Mouse (Mus musculus): ENCODE results near the gene Gm20388. TPM values are rescaled to one million over a fixed set of nuclear protein-coding genes. Genes with fewer than 3 reads are reported as not detected.

The Gm20388 gene
- polyA plus RNA-seq, 1 experiment: 49.7 TPM

DNA sequence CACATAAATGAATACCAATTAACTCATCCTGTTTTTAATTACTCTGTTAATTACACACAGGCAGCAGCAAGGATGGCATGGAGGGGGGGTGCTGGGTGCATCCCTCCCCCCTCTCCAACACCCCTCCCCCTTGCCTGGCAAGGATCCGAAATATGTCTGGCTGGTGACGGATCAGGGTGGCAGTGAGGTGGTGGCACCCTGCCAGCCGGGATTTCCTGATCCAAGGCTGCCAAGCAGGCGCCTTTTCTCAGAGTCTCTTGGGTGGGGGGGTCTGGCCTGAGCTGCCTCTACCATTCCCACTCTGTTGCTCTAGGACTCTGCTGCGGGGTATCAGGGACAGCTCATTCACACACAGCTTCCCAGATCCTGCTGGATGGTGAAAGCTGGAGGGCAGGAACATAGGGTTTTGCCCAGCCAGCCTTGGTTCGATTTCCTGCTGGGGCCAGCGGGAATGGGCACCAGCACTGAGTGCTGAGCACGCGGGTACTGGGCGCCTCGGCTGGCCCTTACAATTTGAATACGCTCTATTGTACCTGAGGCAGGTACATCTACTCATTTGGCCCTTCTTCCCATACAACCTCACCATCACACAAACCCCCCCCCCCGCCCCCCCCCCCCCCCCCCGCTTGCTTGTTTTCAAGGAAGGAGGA, 2755.2 kb downstream of the Gm20388 start:
- H3K36me3 ChIP-seq (ENCODE audit: control insufficient read depth, insufficient read depth, low read length): no peaks in the 10 kb centered on the region
- peaks cover 17% of the 10 kb centered on the region; the same call in 1 of the 2 replicates for H3K4me1 ChIP-seq (ENCODE audit: control insufficient read depth, insufficient read depth, low read length)
- peak overlapping the region; percentile 88 for H3K27ac ChIP-seq (ENCODE audit: insufficient read depth, low read depth, low read length)
- DNase-seq: peak; percentile 85
- WGBS: 35% methylated on average over 14 of the region's 14 CpGs
- TF ChIP-seq CTCF (conservative IDR thresholded peaks at IDR 0.05; ENCODE audit: insufficient read depth, insufficient read length, low read depth, low read length): no peak
- TF ChIP-seq POLR2A (IDR thresholded peaks at IDR 0.05; ENCODE audit: low read depth, low read length): no peak
- H3K4me3 ChIP-seq (ENCODE audit: insufficient read depth, low read depth, low read length): no peak overlapping the region
- no peaks in the 10 kb centered on the region for H3K27me3 ChIP-seq (replicated peaks; ENCODE audit: control insufficient read depth, insufficient read depth, low read length)

DNA sequence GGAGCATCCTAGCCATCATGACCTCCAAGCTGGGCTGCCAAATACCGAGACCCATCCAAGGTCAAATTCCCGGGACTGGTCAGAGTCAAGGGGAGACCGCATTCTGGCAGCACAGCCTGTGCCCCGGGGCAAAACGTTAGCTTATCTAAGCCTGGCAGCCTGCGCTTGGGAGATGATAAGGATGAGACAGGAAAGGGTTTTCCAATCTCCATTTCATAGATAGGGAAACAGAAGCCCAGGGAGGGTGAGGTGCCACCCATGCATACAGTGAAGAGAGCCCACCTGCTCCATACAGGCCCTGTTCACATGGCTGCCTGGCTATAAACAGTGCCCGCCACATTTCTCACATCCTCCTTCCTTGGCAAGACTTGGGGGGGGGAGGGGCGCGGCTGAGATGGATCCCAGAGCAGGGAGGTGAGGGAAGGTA, 2755.7 kb downstream of the Gm20388 start:
- TF ChIP-seq POLR2A (IDR thresholded peaks at IDR 0.05; ENCODE audit: low read depth, low read length) (no peak), CTCF (conservative IDR thresholded peaks at IDR 0.05; ENCODE audit: insufficient read depth, insufficient read length, low read depth, low read length) (no peak)
- no peak overlapping the region for H3K4me3 ChIP-seq (ENCODE audit: insufficient read depth, low read depth, low read length)
- H3K27me3 ChIP-seq (replicated peaks; ENCODE audit: control insufficient read depth, insufficient read depth, low read length): no peaks in the 10 kb centered on the region
- peak; percentile 75 for DNase-seq
- H3K4me1 ChIP-seq (ENCODE audit: control insufficient read depth, insufficient read depth, low read length): peaks cover 17% of the 10 kb centered on the region; the same call in 1 of the 2 replicates
- 30% methylated on average over 9 of the region's 9 CpGs for WGBS
- H3K36me3 ChIP-seq (ENCODE audit: control insufficient read depth, insufficient read depth, low read length): no peaks in the 10 kb centered on the region
- peak overlapping the region; percentile 46 for H3K27ac ChIP-seq (ENCODE audit: insufficient read depth, low read depth, low read length)

- WGBS: 60% methylated on average over 12 of the region's 12 CpGs
- no peak for TF ChIP-seq CTCF (conservative IDR thresholded peaks at IDR 0.05; ENCODE audit: insufficient read depth, insufficient read length, low read depth, low read length)
- no peak for TF ChIP-seq POLR2A (IDR thresholded peaks at IDR 0.05; ENCODE audit: low read depth, low read length)
- Histone ChIP-seq H3K4me1 (ENCODE audit: control insufficient read depth, insufficient read depth, low read length) (peaks cover 17% of the 10 kb centered on the region; the same call in 1 of the 2 replicates), H3K27ac (ENCODE audit: insufficient read depth, low read depth, low read length) (peak overlapping the region; percentile 46), H3K4me3 (ENCODE audit: insufficient read depth, low read depth, low read length) (no peak overlapping the region), H3K27me3 (replicated peaks; ENCODE audit: control insufficient read depth, insufficient read depth, low read length) (no peaks in the 10 kb centered on the region), H3K36me3 (ENCODE audit: control insufficient read depth, insufficient read depth, low read length) (no peaks in the 10 kb centered on the region)
- DNase-seq: no peak
These were observed 2756.2 kb downstream of the Gm20388 start for GRCm38 (mm10) chr8:122666827-122667226.

DNA sequence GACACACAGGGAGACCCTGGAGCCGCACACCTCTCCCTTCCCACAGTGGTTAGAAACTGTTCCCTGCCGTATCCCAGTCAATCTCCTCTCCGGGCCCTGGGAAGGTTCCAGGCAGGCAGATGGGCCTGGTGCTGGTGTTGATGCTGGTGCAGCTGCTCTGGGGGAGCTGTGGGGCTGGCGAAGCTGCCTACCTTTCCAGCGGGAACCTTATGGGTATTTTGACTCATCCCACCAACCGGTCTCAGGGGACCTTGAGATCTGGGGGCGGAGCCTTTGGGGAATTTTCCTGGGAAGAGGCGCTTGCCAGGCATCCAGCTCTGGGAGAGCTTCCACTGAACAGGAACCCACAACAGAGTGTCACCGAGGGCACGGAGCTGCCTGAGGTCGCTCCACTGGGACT, 2757.2 kb downstream of the Gm20388 start:
- TF ChIP-seq POLR2A (IDR thresholded peaks at IDR 0.05; ENCODE audit: low read depth, low read length): no peak
- no peak for TF ChIP-seq CTCF (conservative IDR thresholded peaks at IDR 0.05; ENCODE audit: insufficient read depth, insufficient read length, low read depth, low read length)
- H3K4me3 ChIP-seq (ENCODE audit: insufficient read depth, low read depth, low read length): no peak overlapping the region
- H3K27ac ChIP-seq (ENCODE audit: insufficient read depth, low read depth, low read length): peak overlapping the region; percentile 41
- DNase-seq: peak; percentile 68
- H3K36me3 ChIP-seq (ENCODE audit: control insufficient read depth, insufficient read depth, low read length): no peaks in the 10 kb centered on the region
- WGBS: 56% methylated on average over 11 of the region's 11 CpGs
- H3K4me1 ChIP-seq (ENCODE audit: control insufficient read depth, insufficient read depth, low read length): peaks cover 17% of the 10 kb centered on the region; the same call in 1 of the 2 replicates
- H3K27me3 ChIP-seq (replicated peaks; ENCODE audit: control insufficient read depth, insufficient read depth, low read length): no peaks in the 10 kb centered on the region

DNA sequence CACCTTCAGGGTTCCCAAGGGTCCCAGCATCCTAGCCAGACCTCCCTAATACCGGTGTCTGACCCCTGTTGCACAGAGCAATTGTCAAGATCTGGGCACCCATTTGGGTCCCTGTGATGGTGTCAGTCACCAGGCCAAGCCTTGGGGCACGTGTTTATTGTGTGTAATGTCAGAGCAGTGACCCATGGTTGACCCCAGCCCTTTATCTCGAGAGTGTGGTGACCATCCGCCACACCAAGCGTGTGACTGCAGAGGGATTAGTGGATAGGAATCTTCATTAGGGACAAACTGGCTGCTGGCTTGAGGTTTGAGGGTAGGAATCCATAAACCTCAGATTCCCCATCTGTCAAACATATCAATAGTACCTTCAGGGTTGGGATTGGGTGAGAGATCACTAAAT, 2758.7 kb downstream of the Gm20388 start:
- Histone ChIP-seq H3K27ac (ENCODE audit: insufficient read depth, low read depth, low read length) (no peak overlapping the region), H3K4me3 (ENCODE audit: insufficient read depth, low read depth, low read length) (no peak overlapping the region), H3K4me1 (ENCODE audit: control insufficient read depth, insufficient read depth, low read length) (peaks cover 4% of the 10 kb centered on the region; the same call in 1 of the 2 replicates), H3K27me3 (replicated peaks; ENCODE audit: control insufficient read depth, insufficient read depth, low read length) (no peaks in the 10 kb centered on the region), H3K36me3 (ENCODE audit: control insufficient read depth, insufficient read depth, low read length) (no peaks in the 10 kb centered on the region)
- WGBS: 54% methylated on average over 5 of the region's 5 CpGs
- no peak for DNase-seq
- TF ChIP-seq POLR2A (IDR thresholded peaks at IDR 0.05; ENCODE audit: low read depth, low read length) (no peak), CTCF (conservative IDR thresholded peaks at IDR 0.05; ENCODE audit: insufficient read depth, insufficient read length, low read depth, low read length) (no peak)

DNA sequence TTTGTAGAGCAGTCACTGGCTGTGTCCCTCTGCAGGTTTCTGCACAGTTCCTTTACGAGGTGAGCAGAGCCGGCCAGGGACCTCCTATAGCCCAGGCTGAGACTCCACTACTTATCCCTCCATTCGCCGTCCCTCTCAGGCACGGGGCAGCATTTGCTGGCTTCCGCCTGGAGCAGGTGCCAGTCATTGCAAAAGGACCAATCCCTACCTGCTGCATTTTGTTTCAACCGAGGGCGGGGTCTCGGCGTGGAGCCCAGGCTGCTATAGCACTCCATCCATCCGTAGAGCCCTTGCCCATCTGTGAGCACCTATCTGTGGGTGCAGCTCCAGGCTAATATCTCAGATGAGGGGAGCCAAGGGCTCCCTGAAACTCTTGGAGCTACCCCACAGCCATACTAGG, 2759.4 kb downstream of the Gm20388 start:
- 40% methylated on average over 11 of the region's 11 CpGs for WGBS
- Histone ChIP-seq H3K27ac (ENCODE audit: insufficient read depth, low read depth, low read length) (no peak overlapping the region), H3K4me1 (ENCODE audit: control insufficient read depth, insufficient read depth, low read length) (no peaks in the 10 kb centered on the region), H3K36me3 (ENCODE audit: control insufficient read depth, insufficient read depth, low read length) (no peaks in the 10 kb centered on the region), H3K27me3 (replicated peaks; ENCODE audit: control insufficient read depth, insufficient read depth, low read length) (no peaks in the 10 kb centered on the region), H3K4me3 (ENCODE audit: insufficient read depth, low read depth, low read length) (no peak overlapping the region)
- no peak for DNase-seq
- TF ChIP-seq CTCF (conservative IDR thresholded peaks at IDR 0.05; ENCODE audit: insufficient read depth, insufficient read length, low read depth, low read length) (no peak), POLR2A (IDR thresholded peaks at IDR 0.05; ENCODE audit: low read depth, low read length) (no peak)

- Histone ChIP-seq H3K27me3 (replicated peaks; ENCODE audit: control insufficient read depth, insufficient read depth, low read length) (no peaks in the 10 kb centered on the region), H3K4me1 (ENCODE audit: control insufficient read depth, insufficient read depth, low read length) (no peaks in the 10 kb centered on the region), H3K4me3 (ENCODE audit: insufficient read depth, low read depth, low read length) (no peak overlapping the region), H3K36me3 (ENCODE audit: control insufficient read depth, insufficient read depth, low read length) (no peaks in the 10 kb centered on the region), H3K27ac (ENCODE audit: insufficient read depth, low read depth, low read length) (no peak overlapping the region)
- DNase-seq: no peak
- 85% methylated on average over 3 of the region's 3 CpGs for WGBS
- TF ChIP-seq POLR2A (IDR thresholded peaks at IDR 0.05; ENCODE audit: low read depth, low read length): no peak
- TF ChIP-seq CTCF (conservative IDR thresholded peaks at IDR 0.05; ENCODE audit: insufficient read depth, insufficient read length, low read depth, low read length): no peak
These were observed 2760.1 kb downstream of the Gm20388 start for GRCm38 (mm10) chr8:122670718-122671117.

Data from kidney, adult 2 months (tissue).